Mouse (Mus musculus) small intestine, adult 2 months (tissue): ENCODE data around the gene Gm9970.

Source experiments
- CTCF ChIP-seq: fragments of 200-500 bp; IDR thresholded peaks from 2 replicates; pipeline ENCODE4 v1.5.1; 2012; ENCODE audit warnings: low read depth, mild to moderate bottlenecking, control low read depth, inconsistent platforms, low read length, moderate library complexity, mixed read lengths; ENCODE audit not compliant: insufficient replicate concordance, insufficient read length; ENCODE audit errors: extremely low read depth
- POLR2A ChIP-seq: fragments of 200-500 bp; IDR thresholded peaks from 2 replicates; pipeline ENCODE4 v1.6.1; 2012; ENCODE audit warnings: low read depth, mild to moderate bottlenecking, control low read depth, inconsistent platforms, low read length, moderate library complexity

GRCm38 (mm10) chr5:31253806-31254205, 12.8 kb upstream of the Gm9970 start:
- TF ChIP-seq CTCF (no peak), POLR2A (no peak)
